Mouse (Mus musculus) stomach, postnatal 0 days (tissue): ENCODE measurements around the gene Vmn2r18.

ENCODE experiments used
- CTCF ChIP-seq: IDR thresholded peaks from 2 replicates; pipeline ENCODE4 v1.5.1; 2016; ENCODE audit warnings: antibody characterized with exemption, low read depth, mild to moderate bottlenecking, moderate library complexity
- EP300 ChIP-seq: optimal IDR thresholded peaks from 2 replicates; pipeline ENCODE3; 2016; ENCODE audit warnings: antibody characterized with exemption

GRCm38 (mm10) chr5:151644845-151645244 is 39.0 kb upstream of the Vmn2r18 start:
- peak; percentile 69 for TF ChIP-seq CTCF
- no peak for TF ChIP-seq EP300
